Mouse (Mus musculus): ENCODE measurements at regions not wholly inside any gene's neighbourhood (a gene's known extent, or its start where the extent isn't known, plus 50 kb on each side); places are given as distances from the start of the nearest gene placed in this dataset.
A peak's percentile ranks its signal among the peaks of the same experiment; 100 is the strongest.
"Not testable (repeated sequence)": the region's sequence is repeated elsewhere in the genome, so short reads cannot be mapped to it uniquely, and the experiment has no call there.

DNA sequence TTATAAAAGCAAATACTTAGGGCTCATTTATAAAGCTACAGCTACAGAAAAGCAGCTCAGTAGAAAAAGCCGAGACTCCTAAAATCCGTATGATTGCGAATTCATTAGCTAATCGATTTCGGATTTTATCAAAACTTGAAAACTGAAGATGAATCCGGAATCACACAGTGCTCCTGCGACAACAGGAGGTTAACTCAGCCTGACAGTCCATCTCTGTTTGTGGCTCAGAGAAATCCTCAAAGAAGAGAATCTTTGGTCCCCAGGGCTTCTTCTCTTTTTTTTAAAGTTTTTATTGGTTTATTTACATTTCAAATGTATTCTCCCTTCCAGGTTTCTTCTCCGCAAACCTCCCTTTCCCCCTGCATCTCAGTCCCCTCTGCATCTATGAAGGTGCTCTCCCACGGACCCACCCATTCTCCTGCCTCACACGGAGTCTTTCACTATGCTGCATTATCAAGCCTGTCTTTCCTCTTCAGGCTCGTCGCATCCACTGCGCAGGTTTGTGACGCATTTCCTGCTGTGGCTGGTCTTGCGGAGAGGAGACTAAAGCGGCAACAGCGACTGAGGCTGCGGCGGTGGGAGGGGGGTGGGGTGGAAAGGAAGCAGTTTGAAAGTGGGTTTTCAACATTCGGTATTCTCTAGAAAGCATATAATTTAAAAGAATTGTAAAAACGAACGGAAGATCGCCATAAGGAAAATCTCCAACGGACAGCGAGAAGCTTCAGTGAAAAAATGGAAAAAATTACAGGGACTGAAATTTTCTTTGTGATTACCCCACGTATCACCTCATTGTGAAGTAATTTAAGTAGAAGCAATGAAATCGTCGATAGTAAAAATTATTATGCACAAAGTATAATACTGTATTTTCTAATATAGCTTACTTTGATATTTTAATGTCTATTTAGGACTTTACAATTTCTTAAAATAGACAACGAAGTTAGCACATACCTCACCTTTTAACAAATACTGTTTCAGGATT is 482.5 kb upstream of the Snrpn start:
- not testable (repeated sequence) for H3K36me3 ChIP-seq (ENCODE audit: control insufficient read depth, insufficient read depth, low read length); H3K9me3 ChIP-seq (ENCODE audit: control insufficient read depth, low read length); H3K27ac ChIP-seq (ENCODE audit: low read depth, low read length); H3K27me3 ChIP-seq (ENCODE audit: control insufficient read depth, insufficient read depth, low read length); H3K4me1 ChIP-seq (ENCODE audit: control insufficient read depth, insufficient read depth, low read length)
- Histone ChIP-seq H3K4me2 (ENCODE audit: low read depth) (peak overlapping the region; percentile 31), H3K9ac (ENCODE audit: low read length) (peak overlapping the region; percentile 10; the same call in 1 of the 2 replicates), H3K4me3 (ENCODE audit: low read depth, low read length) (peak overlapping the region; percentile 20)
- DNase-seq (ENCODE audit: low spot score) = peak; percentile 78
- peak; percentile 90 for ATAC-seq (ENCODE audit: insufficient read depth, low FRiP score, low TSS enrichment)
- 29% methylated on average over 29 of the region's 29 CpGs for WGBS

DNA sequence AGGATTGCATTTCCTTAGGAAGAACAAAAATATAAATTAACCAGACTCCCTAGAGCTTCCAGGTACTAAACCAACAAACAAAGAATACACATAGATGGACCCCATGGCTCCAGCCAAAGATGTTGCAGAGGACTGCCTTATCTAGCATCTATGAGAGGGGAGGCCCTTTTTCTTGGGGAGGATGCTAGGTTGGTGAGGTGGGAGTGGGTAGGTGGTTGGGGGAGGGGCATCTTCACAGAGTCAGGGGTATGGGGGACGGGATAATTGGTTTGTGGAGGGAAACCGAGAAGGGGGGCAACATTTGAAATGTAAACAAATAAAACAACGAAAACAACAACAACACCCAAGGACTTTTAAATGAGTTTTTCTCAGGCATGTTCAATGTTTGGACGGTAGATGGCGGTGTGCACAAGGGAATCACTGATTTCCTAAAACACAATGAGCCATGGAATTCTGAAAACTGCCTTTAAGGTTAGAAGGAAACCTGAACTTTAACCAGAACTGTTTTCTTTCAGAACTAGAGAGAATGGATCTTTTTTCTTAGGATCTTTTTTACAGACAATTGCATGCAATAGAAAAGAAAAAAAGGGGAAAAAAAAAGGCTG is 477.2 kb upstream of the Snrpn start:
- H3K4me2 ChIP-seq (ENCODE audit: low read depth); H3K4me3 ChIP-seq (ENCODE audit: low read depth, low read length); H3K36me3 ChIP-seq (ENCODE audit: control insufficient read depth, insufficient read depth, low read length); ATAC-seq (ENCODE audit: insufficient read depth, low FRiP score, low TSS enrichment); H3K27me3 ChIP-seq (ENCODE audit: control insufficient read depth, insufficient read depth, low read length); H3K4me1 ChIP-seq (ENCODE audit: control insufficient read depth, insufficient read depth, low read length); H3K27ac ChIP-seq (ENCODE audit: low read depth, low read length); DNase-seq (ENCODE audit: low spot score); H3K9me3 ChIP-seq (ENCODE audit: control insufficient read depth, low read length); H3K9ac ChIP-seq (ENCODE audit: low read length): not testable (repeated sequence)
- WGBS = 11% methylated on average over 5 of the region's 5 CpGs
